Mouse (Mus musculus) cortical plate, adult 2 months (tissue): Measurements from ENCODE around the gene Parva.

Source experiments
- CTCF ChIP-seq: fragments of 200-500 bp; IDR thresholded peaks from 2 replicates; pipeline ENCODE4 v1.5.1; 2011; ENCODE audit warnings: mild to moderate bottlenecking, control low read depth, low read length; ENCODE audit not compliant: insufficient read depth; ENCODE audit errors: extremely low read depth
- POLR2A ChIP-seq: fragments of 200-500 bp; IDR thresholded peaks from 2 replicates; pipeline ENCODE4 v1.6.1; 2011; ENCODE audit warnings: mild to moderate bottlenecking, low read length, control low read depth; ENCODE audit not compliant: insufficient read depth; ENCODE audit errors: extremely low read depth

DNA sequence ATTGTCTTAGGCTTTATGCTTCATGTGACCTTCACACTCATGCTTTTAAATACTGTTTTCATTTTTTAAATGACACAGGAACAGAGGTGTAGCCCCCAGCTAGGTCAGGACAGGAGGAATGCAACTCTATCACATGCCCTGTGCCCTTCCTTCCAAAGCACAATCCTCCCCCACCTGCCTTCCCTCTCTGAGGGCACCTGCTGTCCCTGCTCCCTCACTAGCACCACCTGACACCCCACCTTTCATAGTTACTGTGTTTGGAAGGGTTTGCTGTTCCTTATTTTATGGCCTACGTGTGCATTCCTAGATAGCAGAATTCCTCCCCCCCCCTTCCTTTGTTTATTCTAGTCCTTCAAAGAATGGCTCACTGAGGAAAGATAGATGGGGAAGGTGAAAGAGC lies 160.1 kb downstream of the Parva start:
- TF ChIP-seq POLR2A: no peak
- TF ChIP-seq CTCF: no peak
